Mouse (Mus musculus): ENCODE measurements around the gene Akap8. TPM values are rescaled to one million over a fixed set of nuclear protein-coding genes. Genes with fewer than 3 reads are reported as not detected.

The Akap8 gene
- polyA plus RNA-seq, 1 experiment from 2014 or later = 92.9 TPM

- H3K9me3 ChIP-seq (ENCODE audit: control insufficient read depth, low read length) = no peaks in the 10 kb centered on the region
- 87% methylated on average over 2 of the region's 2 CpGs for WGBS
- H3K4me2 ChIP-seq (ENCODE audit: low read depth, low read length) = no peak overlapping the region
- H3K36me3 ChIP-seq (ENCODE audit: control insufficient read depth, insufficient read depth, low read length) = no peaks in the 10 kb centered on the region
- peaks cover 16% of the 10 kb centered on the region for H3K4me1 ChIP-seq (replicated peaks; ENCODE audit: control insufficient read depth, insufficient read depth, low read length)
- H3K27ac ChIP-seq (ENCODE audit: low read length) = no peak overlapping the region
- no peak for ATAC-seq (ENCODE audit: low read depth)
- H3K4me3 ChIP-seq (ENCODE audit: low read length) = no peak overlapping the region
- no peaks in the 10 kb centered on the region for H3K27me3 ChIP-seq (ENCODE audit: control insufficient read depth, insufficient read depth, low read depth, low read length)
- no peak overlapping the region for H3K9ac ChIP-seq (ENCODE audit: low read length)
These were observed 39.9 kb downstream of the Akap8 start for GRCm38 (mm10) chr17:32281126-32281525.

GRCm38 (mm10) chr17:32280575-32280974 is 40.5 kb downstream of the Akap8 start:
- H3K9me3 ChIP-seq (ENCODE audit: control insufficient read depth, low read length) = no peaks in the 10 kb centered on the region
- no peak overlapping the region for H3K9ac ChIP-seq (ENCODE audit: low read length)
- 80% methylated on average over 3 of the region's 3 CpGs for WGBS
- no peaks in the 10 kb centered on the region for H3K36me3 ChIP-seq (ENCODE audit: control insufficient read depth, insufficient read depth, low read length)
- no peaks in the 10 kb centered on the region for H3K27me3 ChIP-seq (ENCODE audit: control insufficient read depth, insufficient read depth, low read depth, low read length)
- no peak overlapping the region for H3K4me2 ChIP-seq (ENCODE audit: low read depth, low read length)
- no peak overlapping the region for H3K4me3 ChIP-seq (ENCODE audit: low read length)
- no peak for ATAC-seq (ENCODE audit: low read depth)
- peaks cover 18% of the 10 kb centered on the region for H3K4me1 ChIP-seq (replicated peaks; ENCODE audit: control insufficient read depth, insufficient read depth, low read length)
- H3K27ac ChIP-seq (ENCODE audit: low read length) = no peak overlapping the region

GRCm38 (mm10) chr17:32277201-32277600 is 43.8 kb downstream of the Akap8 start:
- Histone ChIP-seq H3K4me3 (ENCODE audit: low read length) (no peak overlapping the region), H3K4me1 (replicated peaks; ENCODE audit: control insufficient read depth, insufficient read depth, low read length) (peaks cover 7% of the 10 kb centered on the region; the same call in 1 of the 2 replicates), H3K27ac (ENCODE audit: low read length) (no peak overlapping the region), H3K36me3 (ENCODE audit: control insufficient read depth, insufficient read depth, low read length) (no peaks in the 10 kb centered on the region), H3K9me3 (ENCODE audit: control insufficient read depth, low read length) (no peaks in the 10 kb centered on the region), H3K27me3 (ENCODE audit: control insufficient read depth, insufficient read depth, low read depth, low read length) (no peaks in the 10 kb centered on the region), H3K9ac (ENCODE audit: low read length) (no peak overlapping the region), H3K4me2 (ENCODE audit: low read depth, low read length) (no peak overlapping the region)
- 94% methylated on average over 1 of the region's 1 CpGs for WGBS
- ATAC-seq (ENCODE audit: low read depth) = no peak

- Histone ChIP-seq H3K27me3 (ENCODE audit: control insufficient read depth, insufficient read depth, low read depth, low read length) (no peaks in the 10 kb centered on the region), H3K4me1 (replicated peaks; ENCODE audit: control insufficient read depth, insufficient read depth, low read length) (peaks cover 3% of the 10 kb centered on the region; the same call in 1 of the 2 replicates), H3K9ac (ENCODE audit: low read length) (no peak overlapping the region), H3K4me3 (ENCODE audit: low read length) (no peak overlapping the region), H3K9me3 (ENCODE audit: control insufficient read depth, low read length) (no peaks in the 10 kb centered on the region), H3K27ac (ENCODE audit: low read length) (no peak overlapping the region), H3K4me2 (ENCODE audit: low read depth, low read length) (no peak overlapping the region), H3K36me3 (ENCODE audit: control insufficient read depth, insufficient read depth, low read length) (no peaks in the 10 kb centered on the region)
- ATAC-seq (ENCODE audit: low read depth) = no peak
- WGBS = 71% methylated on average over 3 of the region's 3 CpGs
These were observed 45.5 kb downstream of the Akap8 start for GRCm38 (mm10) chr17:32275568-32275967.

GRCm38 (mm10) chr17:32269151-32269550 is 51.9 kb downstream of the Akap8 start:
- H3K4me3 ChIP-seq (ENCODE audit: low read length) = no peak overlapping the region
- no peaks in the 10 kb centered on the region for H3K9me3 ChIP-seq (ENCODE audit: control insufficient read depth, low read length)
- ATAC-seq (ENCODE audit: low read depth) = no peak
- H3K36me3 ChIP-seq (ENCODE audit: control insufficient read depth, insufficient read depth, low read length) = no peaks in the 10 kb centered on the region
- H3K27me3 ChIP-seq (ENCODE audit: control insufficient read depth, insufficient read depth, low read depth, low read length) = no peaks in the 10 kb centered on the region
- no peak overlapping the region for H3K9ac ChIP-seq (ENCODE audit: low read length)
- WGBS = 88% methylated on average over 7 of the region's 7 CpGs
- H3K4me1 ChIP-seq (replicated peaks; ENCODE audit: control insufficient read depth, insufficient read depth, low read length) = no peaks in the 10 kb centered on the region
- no peak overlapping the region for H3K4me2 ChIP-seq (ENCODE audit: low read depth, low read length)
- no peak overlapping the region for H3K27ac ChIP-seq (ENCODE audit: low read length)

- Histone ChIP-seq H3K27me3 (ENCODE audit: control insufficient read depth, insufficient read depth, low read depth, low read length) (no peaks in the 10 kb centered on the region), H3K9ac (ENCODE audit: low read length) (no peak overlapping the region), H3K9me3 (ENCODE audit: control insufficient read depth, low read length) (no peaks in the 10 kb centered on the region), H3K36me3 (ENCODE audit: control insufficient read depth, insufficient read depth, low read length) (no peaks in the 10 kb centered on the region), H3K4me3 (ENCODE audit: low read length) (no peak overlapping the region), H3K27ac (ENCODE audit: low read length) (no peak overlapping the region), H3K4me2 (ENCODE audit: low read depth, low read length) (no peak overlapping the region), H3K4me1 (replicated peaks; ENCODE audit: control insufficient read depth, insufficient read depth, low read length) (no peaks in the 10 kb centered on the region; the same call in 1 of the 2 replicates)
- 85% methylated on average over 3 of the region's 3 CpGs for WGBS
- no peak for ATAC-seq (ENCODE audit: low read depth)
These were observed 52.5 kb downstream of the Akap8 start for GRCm38 (mm10) chr17:32268540-32268960.

- H3K27me3 ChIP-seq (ENCODE audit: control insufficient read depth, insufficient read depth, low read depth, low read length) = no peaks in the 10 kb centered on the region
- H3K4me2 ChIP-seq (ENCODE audit: low read depth, low read length) = no peak overlapping the region
- no peak overlapping the region for H3K9ac ChIP-seq (ENCODE audit: low read length)
- whole genome bisulfite sequencing = 84% methylated on average over 2 of the region's 2 CpGs
- no peak for ATAC-seq (ENCODE audit: low read depth)
- no peak overlapping the region for H3K4me3 ChIP-seq (ENCODE audit: low read length)
- no peak overlapping the region for H3K27ac ChIP-seq (ENCODE audit: low read length)
- H3K9me3 ChIP-seq (ENCODE audit: control insufficient read depth, low read length) = no peaks in the 10 kb centered on the region
- H3K4me1 ChIP-seq (replicated peaks; ENCODE audit: control insufficient read depth, insufficient read depth, low read length) = no peaks in the 10 kb centered on the region; the same call in 1 of the 2 replicates
- H3K36me3 ChIP-seq (ENCODE audit: control insufficient read depth, insufficient read depth, low read length) = no peaks in the 10 kb centered on the region
These were observed 52.9 kb downstream of the Akap8 start for GRCm38 (mm10) chr17:32268096-32268495.

GRCm38 (mm10) chr17:32267617-32268016 is 53.4 kb downstream of the Akap8 start:
- H3K27me3 ChIP-seq (ENCODE audit: control insufficient read depth, insufficient read depth, low read depth, low read length) = no peaks in the 10 kb centered on the region
- ATAC-seq (ENCODE audit: low read depth) = no peak
- no peak overlapping the region for H3K4me2 ChIP-seq (ENCODE audit: low read depth, low read length)
- no peak overlapping the region for H3K27ac ChIP-seq (ENCODE audit: low read length)
- H3K4me3 ChIP-seq (ENCODE audit: low read length) = no peak overlapping the region
- H3K36me3 ChIP-seq (ENCODE audit: control insufficient read depth, insufficient read depth, low read length) = no peaks in the 10 kb centered on the region
- no peaks in the 10 kb centered on the region; the same call in 1 of the 2 replicates for H3K4me1 ChIP-seq (replicated peaks; ENCODE audit: control insufficient read depth, insufficient read depth, low read length)
- 55% methylated on average over 1 of the region's 1 CpGs for WGBS
- H3K9me3 ChIP-seq (ENCODE audit: control insufficient read depth, low read length) = no peaks in the 10 kb centered on the region
- no peak overlapping the region for H3K9ac ChIP-seq (ENCODE audit: low read length)

GRCm38 (mm10) chr17:32263672-32264071 is 57.4 kb downstream of the Akap8 start:
- Histone ChIP-seq H3K4me3 (ENCODE audit: low read length) (no peak overlapping the region), H3K4me1 (replicated peaks; ENCODE audit: control insufficient read depth, insufficient read depth, low read length) (no peaks in the 10 kb centered on the region; the same call in 1 of the 2 replicates), H3K36me3 (ENCODE audit: control insufficient read depth, insufficient read depth, low read length) (no peaks in the 10 kb centered on the region), H3K9me3 (ENCODE audit: control insufficient read depth, low read length) (no peaks in the 10 kb centered on the region), H3K4me2 (ENCODE audit: low read depth, low read length) (no peak overlapping the region), H3K27ac (ENCODE audit: low read length) (no peak overlapping the region), H3K27me3 (ENCODE audit: control insufficient read depth, insufficient read depth, low read depth, low read length) (no peaks in the 10 kb centered on the region), H3K9ac (ENCODE audit: low read length) (no peak overlapping the region)
- 89% methylated on average over 2 of the region's 2 CpGs for WGBS
- no peak for ATAC-seq (ENCODE audit: low read depth)
